Mouse (Mus musculus) lung, postnatal 0 days (tissue): ENCODE results near the gene Fxyd6. TPM values are rescaled to one million over a fixed set of nuclear protein-coding genes. Genes with fewer than 3 reads are reported as not detected.

Experiments used
- ATAC-seq: fragments of 200-750 bp; cut with Nextera tagmentation; 2 replicates; pipeline ENCODE4 v1.8.0; 2017; ENCODE audit warnings: moderate library complexity
- DNase-seq: peaks from one replicate; pipeline ENCODE4 v3.0.0-alpha.2; 2016; ENCODE audit warnings: low spot score
- H3K27ac ChIP-seq: fragments of 300-500 bp; sonication (generic); 2 replicates; pipeline ENCODE4 v1.5.1; 2014; ENCODE audit warnings: antibody characterized with exemption, mild to moderate bottlenecking, low read length, mixed read lengths
- H3K27me3 ChIP-seq: fragments of 300-500 bp; sonication (generic); replicated peaks from 2 replicates; pipeline ENCODE4 v1.6.1; 2014; ENCODE audit warnings: low read length, mixed read lengths; ENCODE audit not compliant: insufficient read depth
- H3K36me3 ChIP-seq: fragments of 300-500 bp; sonication (generic); 2 replicates; pipeline ENCODE4 v1.6.1; 2014; ENCODE audit warnings: low read length, mixed read lengths; ENCODE audit not compliant: insufficient read depth
- H3K4me1 ChIP-seq: fragments of 300-500 bp; sonication (generic); 2 replicates; pipeline ENCODE4 v1.6.1; 2014; ENCODE audit warnings: antibody characterized with exemption, low read depth, low read length, mixed read lengths; ENCODE audit not compliant: insufficient read depth
- H3K4me2 ChIP-seq: fragments of 300-500 bp; sonication (generic); replicated peaks from 2 replicates; pipeline ENCODE4 v1.6.1; 2014; ENCODE audit warnings: low read depth, mild to moderate bottlenecking, low read length, moderate library complexity, mixed read lengths
- H3K4me3 ChIP-seq: fragments of 300-500 bp; sonication (generic); 2 replicates; pipeline ENCODE4 v1.5.1; 2014; ENCODE audit warnings: low read depth, low read length
- H3K9ac ChIP-seq: fragments of 300-500 bp; sonication (generic); replicated peaks from 2 replicates; pipeline ENCODE4 v1.6.1; 2014; ENCODE audit warnings: low read depth, mild to moderate bottlenecking
- H3K9me3 ChIP-seq: fragments of 300-500 bp; sonication (generic); 2 replicates; pipeline ENCODE4 v1.6.1; 2016; ENCODE audit warnings: low read length, mixed read lengths
- CTCF ChIP-seq: IDR thresholded peaks from 2 replicates; pipeline ENCODE4 v1.5.1; 2016; ENCODE audit warnings: antibody characterized with exemption, mild to moderate bottlenecking
- EP300 ChIP-seq: IDR thresholded peaks from 2 replicates; pipeline ENCODE4 v1.6.1; 2016; ENCODE audit warnings: antibody characterized with exemption, mild to moderate bottlenecking, control low read depth
- WGBS: fragments of 180-500 bp; shearing (Covaris S2); extraction: QIAGEN DNeasy Blood & Tissue Kit; methylation state at CpG from one replicate; pipeline ENCODE4 v1.1.7; 2014; 5-methylcytosine and 5-hydroxymethylcytosine counted together
- polyA plus RNA-seq: library from polyadenylated mRNA; unstranded; fragments of >200 nt; fragmentation: Nextera tagmentation; extraction: Ambion mirVana; gene quantifications from 2 replicates; pipeline ENCODE4 v1.2.1, GENCODE M21; 2015

Gene Fxyd6
- polyA plus RNA-seq, 1 experiment from 2014 or later: 13.4 TPM

- H3K9me3 ChIP-seq: no peaks in the 10 kb centered on the region
- no peak overlapping the region for H3K4me3 ChIP-seq
- ATAC-seq (no peak), DNase-seq (no peak)
- no peak overlapping the region for H3K4me2 ChIP-seq
- H3K36me3 ChIP-seq: no peaks in the 10 kb centered on the region
- H3K9ac ChIP-seq: no peak overlapping the region
- WGBS: 62% methylated on average over 8 of the region's 8 CpGs
- H3K27me3 ChIP-seq: no peaks in the 10 kb centered on the region
- H3K4me1 ChIP-seq: no peaks in the 10 kb centered on the region
- TF ChIP-seq CTCF: peak; percentile 49
- TF ChIP-seq EP300: no peak
- H3K27ac ChIP-seq: no peak overlapping the region
Observed at GRCm38 (mm10) chr9:45421209-45421608, 51.2 kb downstream of the Fxyd6 start.

DNA sequence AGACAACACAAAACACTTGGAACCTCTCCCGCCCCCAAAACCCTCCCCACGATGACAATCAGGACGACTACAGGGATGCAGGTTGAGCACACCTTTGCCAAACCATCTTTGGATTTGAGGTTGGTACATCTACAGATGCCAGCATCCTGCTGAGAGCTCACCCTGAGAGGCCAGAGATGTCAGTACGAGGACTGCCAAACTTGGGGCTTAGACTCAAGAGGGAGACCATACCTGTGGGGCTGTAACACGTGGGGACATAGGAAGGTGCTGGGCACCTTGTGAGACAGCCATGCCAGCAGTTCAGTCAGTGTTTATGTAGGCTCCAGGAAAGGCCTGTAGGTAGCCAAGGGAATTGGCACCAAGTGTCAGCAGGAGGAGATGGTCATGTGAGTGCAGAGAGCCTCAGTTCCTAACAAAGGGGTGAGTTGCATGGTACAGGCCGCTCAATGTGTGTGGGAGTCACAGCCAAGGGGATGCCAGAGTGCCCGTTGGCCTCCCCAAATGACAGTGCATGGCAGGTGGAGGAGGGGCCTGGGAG is 52.8 kb downstream of the Fxyd6 start:
- DNase-seq: no peak
- Histone ChIP-seq H3K9me3 (no peaks in the 10 kb centered on the region), H3K9ac (no peak overlapping the region), H3K4me1 (no peaks in the 10 kb centered on the region), H3K4me2 (no peak overlapping the region), H3K4me3 (no peak overlapping the region), H3K36me3 (no peaks in the 10 kb centered on the region), H3K27me3 (no peaks in the 10 kb centered on the region), H3K27ac (no peak overlapping the region)
- TF ChIP-seq CTCF: no peak
- no peak for TF ChIP-seq EP300
- 62% methylated on average over 7 of the region's 7 CpGs for WGBS
- no peak for ATAC-seq

DNA sequence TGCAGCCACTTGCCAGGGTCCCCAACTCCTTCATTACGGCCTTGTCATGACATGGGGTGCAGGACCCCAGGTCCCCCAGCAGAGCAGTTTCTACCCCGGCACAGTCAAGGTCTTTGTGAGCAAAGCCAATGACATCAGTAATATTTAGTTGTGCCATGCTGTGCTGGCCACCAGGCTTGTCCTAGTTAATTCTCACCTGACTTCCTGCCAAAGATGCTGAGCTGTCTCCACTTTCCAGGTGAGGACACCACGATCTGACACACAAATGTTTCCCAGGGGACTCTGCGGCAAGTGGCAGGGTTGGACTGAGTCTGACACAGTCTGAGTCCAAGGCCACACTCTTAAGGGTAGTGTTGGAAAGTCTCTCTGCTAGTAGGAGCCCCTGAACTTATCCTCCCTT is 56.5 kb downstream of the Fxyd6 start, which contains the start of gene Dscaml1:
Dscaml1 (plus strand) TSS at position 173 of the 400 bp plus-strand sequence.
- DNase-seq: no peak

GRCm38 (mm10) chr9:45429392-45429791 is 59.4 kb downstream of the Fxyd6 start:
- H3K27me3 ChIP-seq: peaks cover 40% of the 10 kb centered on the region
- H3K4me1 ChIP-seq: no peaks in the 10 kb centered on the region; the same call in 1 of the 2 replicates
- ATAC-seq: no peak
- H3K4me2 ChIP-seq: no peak overlapping the region
- no peak overlapping the region for H3K9ac ChIP-seq
- H3K36me3 ChIP-seq: no peaks in the 10 kb centered on the region
- no peak overlapping the region for H3K27ac ChIP-seq
- H3K4me3 ChIP-seq: no peak overlapping the region
- no peak for DNase-seq
- TF ChIP-seq CTCF: no peak
- TF ChIP-seq EP300: no peak
- no peaks in the 10 kb centered on the region for H3K9me3 ChIP-seq
- 21% methylated on average over 5 of the region's 5 CpGs for WGBS

More for the DNA sequence above, 56.5 kb downstream of the Fxyd6 start, which contains the start of gene Dscaml1:
- Histone ChIP-seq H3K4me1 (no peaks in the 10 kb centered on the region; the same call in 1 of the 2 replicates), H3K9me3 (no peaks in the 10 kb centered on the region), H3K27ac (no peak within 1 kb of the TSS), H3K4me3 (no peak within 1 kb of the TSS), H3K9ac (no peak within 1 kb of the TSS), H3K36me3 (no peaks in the 10 kb centered on the region), H3K27me3 (peaks cover 27% of the 10 kb centered on the region), H3K4me2 (no peak within 1 kb of the TSS)
- TF ChIP-seq CTCF (no peak), EP300 (no peak)
- 81% methylated on average over 4 of the region's 4 CpGs for WGBS
- ATAC-seq: no peak

GRCm38 (mm10) chr9:45429951-45430697 is 60.1 kb downstream of the Fxyd6 start:
- H3K36me3 ChIP-seq: no peaks in the 10 kb centered on the region
- TF ChIP-seq CTCF (no peak), EP300 (no peak)
- H3K4me2 ChIP-seq: peak overlapping the region; percentile 36
- 3% methylated on average over 34 of the region's 54 CpGs for WGBS
- ATAC-seq: no peak
- DNase-seq: no peak
- no peak overlapping the region for H3K9ac ChIP-seq
- no peak overlapping the region for H3K27ac ChIP-seq
- peaks cover 40% of the 10 kb centered on the region for H3K27me3 ChIP-seq
- H3K9me3 ChIP-seq: no peaks in the 10 kb centered on the region
- H3K4me3 ChIP-seq: peak overlapping the region; percentile 6; the same call in 1 of the 2 replicates
- no peaks in the 10 kb centered on the region; the same call in 1 of the 2 replicates for H3K4me1 ChIP-seq

DNA sequence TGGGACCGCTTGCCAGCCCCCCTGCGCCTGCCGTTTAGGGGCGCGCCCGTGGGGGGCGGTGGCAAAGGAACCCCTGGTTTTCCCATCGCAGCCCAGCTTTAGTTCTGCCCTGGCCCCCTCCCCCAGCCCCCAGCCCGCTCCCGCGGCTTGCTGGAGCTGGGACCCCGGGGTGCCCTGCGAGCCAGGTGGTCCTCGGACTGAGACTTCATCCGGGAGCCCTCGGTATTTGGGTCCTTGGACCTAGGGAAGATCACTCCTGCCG is 60.6 kb downstream of the Fxyd6 start:
- ATAC-seq (no peak), DNase-seq (no peak)
- TF ChIP-seq CTCF (no peak), EP300 (no peak)
- Histone ChIP-seq H3K36me3 (no peaks in the 10 kb centered on the region), H3K27ac (no peak overlapping the region), H3K4me1 (no peaks in the 10 kb centered on the region; the same call in 1 of the 2 replicates), H3K4me2 (peak overlapping the region; percentile 36), H3K9ac (no peak overlapping the region), H3K27me3 (peaks cover 40% of the 10 kb centered on the region), H3K9me3 (no peaks in the 10 kb centered on the region), H3K4me3 (0 out of 2 replicates have a peak overlapping the region, but pooled peaks have one; percentile 6)
- 0% methylated on average over 11 of the region's 17 CpGs for WGBS
